Mouse (Mus musculus): Measurements from ENCODE around the gene Gm26661. TPM values are rescaled to one million over a fixed set of nuclear protein-coding genes. Genes with fewer than 3 reads are reported as not detected.
A peak's percentile ranks its signal among the peaks of the same experiment; 100 is the strongest.

Gm26661 gene
- polyA plus RNA-seq, 1 experiment from 2014 or later = not detected

DNA sequence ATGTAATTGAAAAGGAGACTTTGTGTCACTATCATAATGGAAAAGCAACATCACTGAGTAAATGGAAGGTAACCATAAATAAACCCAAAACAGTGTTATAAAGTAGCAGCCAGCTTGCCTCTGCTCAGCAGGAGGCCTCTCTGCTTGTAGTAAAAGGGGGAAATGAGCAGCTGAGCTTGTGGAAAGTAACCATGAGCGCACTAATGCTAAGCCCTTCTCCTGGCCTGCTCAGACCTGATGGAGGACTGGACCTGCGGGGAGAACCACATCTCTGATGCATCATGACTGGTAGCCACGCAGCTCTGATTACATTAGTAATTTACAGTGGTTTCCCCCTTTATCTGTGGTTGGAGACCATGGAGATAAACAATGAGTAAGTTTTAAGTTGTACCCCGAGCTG is 42.1 kb downstream of the Gm26661 start:
- H3K27ac ChIP-seq (ENCODE audit: low read length) = no peak overlapping the region

DNA sequence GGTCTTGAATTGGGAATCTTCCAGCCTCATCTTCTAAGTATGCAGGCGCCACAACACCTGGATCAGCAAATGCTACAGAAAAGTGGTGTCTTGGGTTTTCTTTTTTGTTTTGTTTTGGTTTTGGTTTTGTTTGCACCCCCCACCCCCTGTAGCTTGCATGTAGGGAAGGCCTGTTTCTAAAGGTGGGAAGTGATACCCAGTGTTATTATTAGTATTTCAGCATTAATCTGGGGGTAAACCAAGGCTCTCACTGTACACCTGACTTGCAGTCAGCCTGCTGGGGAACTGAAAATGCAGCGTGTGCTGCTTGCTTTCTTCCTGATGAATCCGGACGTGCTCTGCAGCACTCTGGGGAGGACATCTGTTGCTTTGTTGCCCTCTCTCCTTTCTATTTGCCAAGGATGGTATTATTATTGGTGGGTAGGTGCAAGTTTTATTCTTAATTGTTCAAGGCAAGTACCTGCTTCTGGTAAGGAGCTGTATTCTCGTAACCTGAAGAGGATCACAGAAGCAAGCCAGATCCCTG is 47.2 kb downstream of the Gm26661 start:
- 80% methylated on average over 5 of the region's 5 CpGs for WGBS
- H3K27ac ChIP-seq (ENCODE audit: low read length) = no peak overlapping the region
- H3K9ac ChIP-seq (ENCODE audit: low read depth, low read length) = no peak overlapping the region

More for the DNA sequence above, 42.1 kb downstream of the Gm26661 start:
- ATAC-seq = no peak
- Histone ChIP-seq H3K27me3 (replicated peaks; ENCODE audit: control insufficient read depth, insufficient read depth, low read length) (no peaks in the 10 kb centered on the region), H3K4me2 (ENCODE audit: low read depth, low read length) (no peak overlapping the region), H3K9ac (ENCODE audit: low read depth, low read length) (no peak overlapping the region), H3K36me3 (ENCODE audit: control insufficient read depth, insufficient read depth, low read length) (no peaks in the 10 kb centered on the region), H3K4me3 (ENCODE audit: low read length) (no peak overlapping the region), H3K4me1 (ENCODE audit: control insufficient read depth, insufficient read depth, low read length) (peaks cover 21% of the 10 kb centered on the region), H3K9me3 (ENCODE audit: control insufficient read depth, low read length) (no peaks in the 10 kb centered on the region)
- WGBS = 67% methylated on average over 4 of the region's 4 CpGs

DNA sequence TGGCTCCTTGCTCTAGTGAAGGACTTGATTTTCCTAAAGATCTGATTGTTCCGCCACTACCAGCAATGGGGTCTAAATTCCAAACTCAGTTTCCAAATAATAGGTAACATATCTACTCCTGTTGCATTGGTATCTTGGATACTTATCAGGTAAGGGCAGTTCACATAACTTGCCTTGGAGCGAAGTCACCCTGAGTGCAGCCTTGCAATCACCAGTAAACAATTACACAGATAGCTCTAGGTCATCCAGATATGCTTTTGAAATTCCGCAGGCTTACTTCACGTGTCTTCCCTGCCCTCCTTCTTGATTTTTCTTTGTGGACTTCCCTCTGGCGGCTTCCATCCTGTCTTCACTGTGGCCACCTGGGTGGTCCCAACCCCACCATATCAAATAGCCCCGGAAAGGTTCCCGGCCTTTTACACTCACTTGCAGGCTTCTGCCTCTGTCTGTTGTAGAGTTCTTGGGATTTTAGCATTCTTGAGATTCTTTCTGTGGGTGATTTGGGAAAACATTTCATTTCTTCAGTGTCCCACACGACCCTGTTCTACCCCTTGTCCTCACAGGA is 48.6 kb downstream of the Gm26661 start:
- ATAC-seq = peak; percentile 61
- no peak overlapping the region for H3K4me2 ChIP-seq (ENCODE audit: low read depth, low read length)
- no peaks in the 10 kb centered on the region for H3K9me3 ChIP-seq (ENCODE audit: control insufficient read depth, low read length)
- no peak overlapping the region for H3K4me3 ChIP-seq (ENCODE audit: low read length)
- WGBS = 35% methylated on average over 8 of the region's 8 CpGs
- no peaks in the 10 kb centered on the region for H3K27me3 ChIP-seq (replicated peaks; ENCODE audit: control insufficient read depth, insufficient read depth, low read length)
- H3K4me1 ChIP-seq (ENCODE audit: control insufficient read depth, insufficient read depth, low read length) = peaks cover 10% of the 10 kb centered on the region
- no peak overlapping the region for H3K27ac ChIP-seq (ENCODE audit: low read length)
- no peaks in the 10 kb centered on the region for H3K36me3 ChIP-seq (ENCODE audit: control insufficient read depth, insufficient read depth, low read length)
- no peak overlapping the region for H3K9ac ChIP-seq (ENCODE audit: low read depth, low read length)

More for the DNA sequence above, 47.2 kb downstream of the Gm26661 start:
- no peaks in the 10 kb centered on the region for H3K27me3 ChIP-seq (replicated peaks; ENCODE audit: control insufficient read depth, insufficient read depth, low read length)
- H3K4me1 ChIP-seq (ENCODE audit: control insufficient read depth, insufficient read depth, low read length) = peaks cover 13% of the 10 kb centered on the region
- H3K36me3 ChIP-seq (ENCODE audit: control insufficient read depth, insufficient read depth, low read length) = no peaks in the 10 kb centered on the region
- no peak overlapping the region for H3K4me3 ChIP-seq (ENCODE audit: low read length)
- no peak for ATAC-seq
- no peak overlapping the region for H3K4me2 ChIP-seq (ENCODE audit: low read depth, low read length)
- H3K9me3 ChIP-seq (ENCODE audit: control insufficient read depth, low read length) = no peaks in the 10 kb centered on the region

Other genes with a start within 250 kb of the Gm26661 start
- 0.34 and 0.37 TPM in 2 replicates for gene Gm3558, start 223.0 kb upstream of the Gm26661 start, polyA plus RNA-seq (2015; fragmentation: Nextera tagmentation; extraction: Ambion mirVana)
- not detected in 2 replicates for gene Gm10338, start 196.0 kb upstream of the Gm26661 start, polyA plus RNA-seq (2015; fragmentation: Nextera tagmentation; extraction: Ambion mirVana)
- gene Gm10128, start 147.6 kb upstream of the Gm26661 start, polyA plus RNA-seq (2015; fragmentation: Nextera tagmentation; extraction: Ambion mirVana) = not detected in 2 replicates
- gene Flnb, start 26.4 kb downstream of the Gm26661 start, polyA plus RNA-seq (2015; fragmentation: Nextera tagmentation; extraction: Ambion mirVana) = 14.7 and 17.0 TPM in 2 replicates
- gene Gm45521, start 165.7 kb downstream of the Gm26661 start, polyA plus RNA-seq (2015; fragmentation: Nextera tagmentation; extraction: Ambion mirVana) = not detected in 2 replicates
- 1.7 and 1.9 TPM in 2 replicates for gene Dnase1l3, start 203.0 kb downstream of the Gm26661 start, polyA plus RNA-seq (2015; fragmentation: Nextera tagmentation; extraction: Ambion mirVana)
- 12.5 and 14.1 TPM in 2 replicates for gene Abhd6, start 211.3 kb downstream of the Gm26661 start, polyA plus RNA-seq (2015; fragmentation: Nextera tagmentation; extraction: Ambion mirVana)

All from intestine, embryonic 16.5 days (tissue).